Mouse (Mus musculus): ENCODE results near the gene Sds. TPM values are rescaled to one million over a fixed set of nuclear protein-coding genes. Genes with fewer than 3 reads are reported as not detected.

Gene Sds
- total RNA-seq, 2 experiments from 2014 or later: not detected

DNA sequence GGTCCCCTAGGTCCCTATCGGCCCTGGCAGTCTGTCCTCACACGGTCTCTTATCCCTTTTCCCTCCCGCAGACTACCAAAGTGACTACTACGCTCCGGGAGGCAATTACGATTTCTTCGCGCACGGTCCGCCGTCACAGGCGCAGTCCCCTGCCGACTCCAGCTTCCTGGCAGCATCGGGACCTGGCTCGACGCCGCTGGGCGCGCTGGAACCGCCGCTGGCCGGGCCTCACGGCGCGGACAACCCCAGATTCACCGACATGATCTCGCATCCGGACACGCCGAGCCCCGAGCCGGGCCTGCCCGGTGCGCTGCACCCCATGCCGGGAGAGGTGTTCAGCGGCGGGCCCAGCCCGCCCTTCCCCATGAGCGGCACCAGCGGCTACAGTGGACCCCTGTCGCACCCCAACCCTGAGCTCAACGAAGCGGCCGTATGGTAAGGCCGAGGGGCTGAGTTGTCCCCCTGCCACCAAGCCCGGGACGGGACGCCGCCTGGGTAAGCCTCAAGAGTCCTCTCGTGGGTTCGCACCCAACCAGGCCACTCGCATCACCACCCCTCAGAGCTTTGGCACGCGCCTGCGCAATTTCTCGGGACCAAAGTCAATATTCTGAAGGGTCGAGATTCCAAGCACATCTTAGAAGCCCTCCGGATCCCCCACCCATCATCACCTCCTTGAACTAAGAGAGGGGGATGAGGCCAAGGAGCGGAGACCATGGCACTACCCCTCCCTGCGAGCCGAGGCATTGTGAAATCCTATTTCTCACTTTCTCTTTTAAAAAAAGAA, 36.2 kb upstream of the Sds start:
- DNase-seq (ENCODE audit: low spot score in 2 of 2): no peak

DNA sequence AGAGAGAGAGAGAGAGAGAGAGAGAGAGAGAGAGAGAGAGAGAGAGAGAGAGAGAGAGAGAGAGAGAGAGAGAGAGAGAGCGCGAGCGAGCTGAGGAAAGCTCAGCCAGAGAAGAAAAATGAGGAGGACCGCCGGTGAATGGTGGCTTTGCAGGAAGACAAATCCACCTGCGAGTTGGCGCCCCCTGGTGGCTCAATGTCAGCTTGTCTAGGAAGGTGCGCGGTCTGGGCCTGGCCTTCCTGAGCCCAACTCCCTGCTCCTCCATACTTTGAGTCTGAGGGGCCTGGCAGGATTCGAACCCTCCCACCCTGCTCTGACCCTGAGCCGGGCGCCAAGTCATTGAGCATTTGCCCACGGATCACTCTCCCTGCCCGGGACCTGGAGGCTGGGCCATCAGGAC, 35.6 kb upstream of the Sds start:
- DNase-seq (ENCODE audit: low spot score in 2 of 2): peak; percentile 91 to 99

DNA sequence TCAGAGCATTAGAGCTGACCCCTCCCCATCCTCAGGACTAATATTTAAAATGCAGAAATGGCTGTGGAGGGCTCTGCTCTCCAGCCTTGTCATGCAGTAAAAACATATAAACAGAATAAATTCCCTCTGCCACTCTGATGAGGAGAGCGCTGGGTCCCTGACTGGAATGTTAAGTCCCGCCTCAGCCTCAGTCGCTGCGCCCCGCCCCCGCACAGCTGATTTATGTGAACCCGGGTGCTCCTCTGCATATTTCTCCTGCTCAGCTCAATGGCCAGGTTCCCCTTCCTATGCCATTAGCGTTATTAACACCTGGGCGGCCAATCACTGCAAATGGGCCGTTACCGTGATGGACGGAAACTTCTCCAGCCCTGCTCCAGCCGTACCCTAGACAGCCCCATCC, 29.0 kb upstream of the Sds start:
- DNase-seq (ENCODE audit: low spot score in 2 of 2): no peak

DNA sequence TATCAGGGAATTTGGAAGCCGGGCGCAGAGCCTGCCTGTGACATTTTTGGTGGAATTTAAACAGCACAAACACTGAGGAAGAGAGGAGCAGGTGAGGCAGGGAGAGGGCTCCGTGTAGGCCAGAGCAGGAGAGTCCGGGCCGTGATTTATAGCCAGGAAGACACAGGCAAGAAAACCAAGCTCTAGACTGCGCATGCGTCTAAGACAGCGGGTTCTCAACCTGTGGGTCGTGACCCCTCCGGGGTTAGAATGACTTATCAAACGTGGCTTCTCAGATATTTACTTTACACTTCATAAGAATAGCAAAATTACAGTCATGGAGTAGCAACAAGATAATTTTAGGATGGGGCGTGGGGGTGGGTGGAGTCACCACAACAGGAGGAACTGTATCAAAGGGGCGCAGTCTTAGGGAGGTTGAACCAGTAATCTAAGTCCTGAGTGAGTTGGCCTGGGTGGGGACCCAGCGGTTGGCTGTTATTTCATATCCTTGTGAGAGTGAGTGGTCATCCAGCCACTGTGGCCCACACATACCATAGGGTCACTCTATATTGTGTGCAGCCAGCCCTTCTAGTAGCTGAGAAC, 21.5 kb upstream of the Sds start:
- no peak for DNase-seq (ENCODE audit: low spot score in 2 of 2)

DNA sequence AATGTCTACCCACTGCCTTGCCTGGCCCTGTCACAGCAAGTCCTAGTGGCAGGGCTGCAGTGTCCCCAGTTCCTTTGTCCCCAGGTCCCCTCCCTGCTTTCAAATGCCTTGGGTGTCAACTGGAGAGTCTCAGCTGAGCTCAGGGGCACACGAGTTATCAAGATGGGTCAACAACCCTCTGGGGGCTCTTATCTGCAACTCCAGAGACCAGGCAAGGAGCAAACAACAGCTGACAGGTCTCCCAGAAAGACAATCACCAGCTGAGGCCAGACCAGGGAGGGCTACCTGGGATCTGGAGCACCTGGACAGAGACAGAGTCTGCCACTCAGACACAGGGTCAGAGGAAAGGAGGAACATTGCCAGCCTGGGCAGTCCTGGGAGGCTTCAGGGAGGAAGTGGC, 20.1 kb upstream of the Sds start:
- no peak for DNase-seq (ENCODE audit: low spot score in 2 of 2)

DNA sequence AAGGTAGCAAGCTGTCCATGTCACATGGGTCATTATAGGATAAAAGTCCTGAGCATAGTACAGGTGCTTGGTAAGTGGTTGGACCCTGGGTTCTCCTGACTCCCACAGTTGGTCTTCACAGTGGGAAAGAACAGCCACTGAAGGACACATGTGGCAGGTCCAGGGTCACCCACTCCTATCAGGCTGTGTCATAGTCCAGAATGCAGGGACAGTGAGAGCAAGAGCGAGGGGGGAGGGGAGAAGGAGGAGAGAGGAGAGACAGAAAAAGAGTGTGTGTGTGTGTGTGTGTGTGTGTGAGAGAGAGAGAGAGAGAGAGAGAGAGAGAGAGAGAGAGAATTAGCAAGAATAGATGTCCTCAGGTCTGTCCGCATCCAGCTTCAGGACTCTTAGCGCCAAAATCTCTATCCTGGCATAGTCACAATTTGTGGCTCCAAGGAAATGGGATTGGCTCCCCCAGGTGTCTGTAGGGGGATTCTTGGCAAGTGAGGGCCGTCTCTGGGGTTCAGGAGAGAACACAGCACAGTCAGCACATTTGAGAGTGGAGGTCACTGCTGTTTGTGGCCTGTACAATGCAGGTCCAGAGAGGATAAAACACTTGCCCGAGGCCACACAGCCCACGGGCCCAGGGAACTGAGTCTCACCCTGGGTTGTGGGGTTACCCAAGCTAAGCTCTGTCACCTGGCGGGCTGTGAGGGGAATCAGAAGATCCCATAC, 19.3 kb upstream of the Sds start:
- DNase-seq (ENCODE audit: low spot score in 2 of 2): no peak

DNA sequence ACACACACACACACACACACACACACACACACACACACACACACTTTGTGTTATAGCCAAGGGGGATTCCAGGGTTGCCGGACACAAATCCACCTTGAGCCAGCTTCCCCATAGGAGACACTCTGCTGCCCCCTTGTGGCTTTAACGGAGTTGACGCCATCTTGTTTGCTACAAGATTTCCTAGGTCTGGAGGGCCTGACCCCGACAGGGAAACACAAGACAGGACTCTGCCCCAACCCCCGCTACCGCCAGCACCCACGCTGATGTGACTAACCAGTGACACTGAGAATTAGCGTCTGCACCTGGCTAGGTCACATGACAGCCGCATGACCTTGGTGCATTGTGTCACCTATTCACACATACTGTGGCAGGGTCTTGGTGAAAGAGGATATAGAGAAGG, 18.7 kb upstream of the Sds start:
- DNase-seq (ENCODE audit: low spot score in 2 of 2): peak; percentile 50 to 73

DNA sequence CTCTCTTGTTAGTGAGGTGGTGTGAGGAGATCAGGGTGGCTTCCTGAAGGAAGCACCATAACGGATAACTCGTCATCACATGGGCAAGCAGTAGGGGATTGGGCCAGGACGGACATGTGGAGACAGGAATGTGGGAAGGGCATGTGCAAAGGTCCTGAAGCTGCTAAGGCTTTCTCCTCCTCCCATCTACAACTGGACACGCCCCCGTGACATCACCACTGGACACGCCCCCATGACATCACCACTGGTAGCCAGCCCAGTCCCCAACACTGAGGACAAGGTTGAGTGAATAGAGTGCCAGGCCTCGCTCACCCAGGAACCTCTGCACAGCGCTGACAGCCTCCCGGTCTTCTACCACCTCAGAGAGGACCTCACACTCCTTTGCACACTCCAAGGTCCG, 17.2 kb upstream of the Sds start:
- no peak for DNase-seq (ENCODE audit: low spot score in 2 of 2)

DNA sequence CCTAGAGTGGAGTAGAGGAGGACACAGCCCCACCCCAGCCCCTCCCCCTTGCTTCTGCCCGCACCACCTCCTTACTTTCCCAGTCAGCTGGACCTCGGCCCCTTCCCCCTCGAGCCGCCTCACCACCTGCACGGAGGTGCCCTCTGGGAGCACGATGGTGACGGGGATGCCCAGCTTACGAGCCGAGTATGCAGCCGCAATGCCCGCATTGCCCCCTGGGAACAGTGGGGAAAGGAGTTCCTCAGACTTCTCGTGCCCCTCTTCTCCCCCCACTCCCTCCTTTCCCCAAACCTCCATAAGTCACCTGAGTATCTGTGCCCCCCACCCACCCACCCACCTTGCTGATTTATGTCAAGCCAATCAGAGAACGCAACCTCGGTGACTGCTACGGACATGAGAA, 14.4 kb upstream of the Sds start:
- DNase-seq (ENCODE audit: low spot score in 2 of 2): no peak

DNA sequence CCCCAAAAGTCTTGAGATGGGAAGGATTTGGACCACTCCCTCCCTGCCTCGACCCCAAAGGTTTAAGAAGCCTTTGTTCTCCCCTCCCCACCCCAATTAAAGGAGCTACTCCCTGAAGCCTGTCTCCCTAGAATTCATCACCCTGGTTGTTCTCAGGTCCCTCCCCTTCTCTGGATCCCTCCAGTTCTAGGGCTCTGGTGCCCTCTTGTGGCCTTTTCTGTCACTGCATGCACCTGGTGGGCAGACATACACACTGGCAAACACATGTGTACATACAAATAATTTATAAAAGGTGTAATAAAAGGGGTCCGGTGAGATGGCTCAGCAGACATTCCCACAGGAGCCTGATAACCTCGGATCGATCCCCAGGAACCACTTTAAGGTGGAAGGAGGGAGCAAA, 12.0 kb upstream of the Sds start:
- DNase-seq (ENCODE audit: low spot score in 2 of 2): no peak

DNA sequence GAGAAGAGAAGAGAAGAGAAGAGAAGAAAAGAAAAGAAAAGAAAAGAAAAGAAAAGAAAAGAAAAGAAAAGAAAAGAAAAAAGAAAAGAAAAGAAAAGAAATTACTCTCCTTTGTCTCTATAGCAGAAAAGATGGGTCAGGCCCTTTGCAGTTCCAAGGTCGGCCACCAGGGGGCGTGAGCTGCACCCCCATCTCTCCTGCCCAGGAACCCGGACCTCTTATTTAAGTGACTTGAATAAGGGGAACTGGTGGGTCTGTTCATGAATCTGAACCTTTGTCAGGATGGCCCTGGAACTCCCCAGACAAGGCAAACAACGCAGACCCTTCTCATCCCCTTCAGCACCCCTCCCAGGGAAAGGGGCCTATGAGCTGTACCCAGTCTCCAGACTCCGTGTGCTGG, 11.3 kb upstream of the Sds start:
- no peak for DNase-seq (ENCODE audit: low spot score in 2 of 2)

DNA sequence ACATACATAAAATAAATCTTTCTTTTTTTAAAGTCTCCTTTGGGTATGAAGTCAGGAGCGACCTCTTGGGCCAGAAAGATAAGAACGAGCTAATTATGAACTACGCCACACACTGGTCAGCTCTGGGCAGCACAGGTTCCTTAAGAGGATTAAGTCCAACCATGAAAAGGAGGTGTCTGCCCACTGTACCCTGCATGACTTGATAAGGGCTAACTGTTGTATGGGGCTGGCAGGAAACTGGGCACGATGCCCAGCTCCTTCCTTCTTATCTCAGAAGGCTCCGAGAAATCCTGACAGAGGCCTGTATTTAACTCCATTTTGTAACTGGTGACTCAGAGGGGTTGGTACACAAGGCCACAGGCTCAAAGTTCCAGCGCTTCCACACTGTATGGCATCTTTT, 10.5 kb upstream of the Sds start:
- no peak for DNase-seq (ENCODE audit: low spot score in 2 of 2)

DNA sequence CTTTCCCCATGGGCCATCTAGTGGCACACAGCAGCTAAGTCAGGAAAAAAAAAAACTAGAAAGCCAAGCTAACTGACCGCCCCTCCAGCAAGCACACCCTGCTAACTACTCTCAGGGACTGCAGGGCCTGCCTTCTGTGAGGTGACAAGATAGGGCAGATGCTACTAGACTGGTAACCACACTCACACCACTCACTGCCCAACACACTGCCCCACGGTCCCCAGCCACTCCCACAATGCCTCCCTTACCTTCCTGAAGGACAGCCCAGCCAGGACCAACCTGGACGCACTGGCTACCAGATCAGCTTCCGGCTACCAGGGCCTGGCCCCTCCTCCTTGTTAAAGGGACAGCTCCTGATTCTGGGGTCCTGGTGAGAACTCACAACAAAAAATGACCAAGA, 9.3 kb upstream of the Sds start:
- no peak for DNase-seq (ENCODE audit: low spot score in 2 of 2)

DNA sequence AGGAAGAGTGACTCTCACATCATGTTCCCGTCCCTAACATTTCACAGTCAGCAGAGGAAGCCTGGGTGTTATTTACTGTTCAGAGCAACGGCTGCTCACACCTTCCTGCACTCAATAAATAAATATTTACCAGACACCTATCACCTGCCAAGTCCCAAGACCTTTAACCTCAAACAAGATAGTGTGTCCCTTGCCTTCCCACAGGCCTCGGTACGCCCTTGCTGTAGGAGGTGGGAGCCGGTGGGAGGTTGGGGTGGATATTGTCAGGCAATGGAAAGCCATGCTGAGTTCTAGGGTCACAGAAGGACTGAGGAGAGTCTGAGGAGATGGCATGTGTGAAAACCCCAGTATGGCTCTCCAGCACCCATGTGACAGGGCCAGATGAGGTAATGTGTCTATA, 8.0 kb upstream of the Sds start:
- DNase-seq (ENCODE audit: low spot score in 2 of 2): no peak

DNA sequence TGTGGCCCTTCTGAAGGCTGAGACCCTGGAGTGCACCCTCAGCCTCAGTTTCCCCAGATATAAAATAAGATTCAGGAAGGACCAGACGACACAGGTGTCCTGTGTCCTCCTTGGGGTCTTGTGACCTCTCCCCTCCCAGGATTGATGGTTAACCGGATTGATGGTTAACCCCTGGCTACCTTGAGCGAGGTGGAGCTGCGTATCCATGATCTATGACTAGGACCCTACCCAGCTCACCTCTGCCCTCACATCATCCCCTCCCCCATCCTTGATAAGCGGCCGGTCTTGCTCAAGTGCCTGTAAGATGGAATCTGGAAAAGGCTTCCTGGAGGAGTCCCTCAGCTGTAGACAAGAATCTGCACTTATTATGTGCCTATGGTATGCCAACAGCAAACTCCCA, 7.5 kb upstream of the Sds start:
- DNase-seq (ENCODE audit: low spot score in 2 of 2): no peak

DNA sequence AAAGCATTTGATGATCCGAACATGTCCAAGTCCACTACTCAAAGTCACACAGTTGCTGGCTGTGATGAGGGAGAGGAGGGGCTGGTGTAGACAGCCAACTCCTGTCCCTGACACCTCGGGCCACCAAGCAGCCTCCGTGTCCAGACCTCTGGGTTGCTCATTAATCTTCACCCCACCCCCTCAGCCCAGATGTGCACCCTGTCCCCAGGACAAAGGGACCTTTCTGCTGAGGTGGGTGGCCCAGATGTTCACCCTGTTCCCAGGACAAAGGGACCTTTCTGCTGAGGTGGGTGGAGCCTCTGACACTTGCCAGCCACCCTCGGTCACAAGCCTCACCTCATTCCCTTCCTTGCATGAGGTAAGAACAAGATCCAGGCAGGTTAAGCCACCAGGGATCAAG, 4.8 kb upstream of the Sds start:
- no peak for DNase-seq (ENCODE audit: low spot score in 2 of 2)

DNA sequence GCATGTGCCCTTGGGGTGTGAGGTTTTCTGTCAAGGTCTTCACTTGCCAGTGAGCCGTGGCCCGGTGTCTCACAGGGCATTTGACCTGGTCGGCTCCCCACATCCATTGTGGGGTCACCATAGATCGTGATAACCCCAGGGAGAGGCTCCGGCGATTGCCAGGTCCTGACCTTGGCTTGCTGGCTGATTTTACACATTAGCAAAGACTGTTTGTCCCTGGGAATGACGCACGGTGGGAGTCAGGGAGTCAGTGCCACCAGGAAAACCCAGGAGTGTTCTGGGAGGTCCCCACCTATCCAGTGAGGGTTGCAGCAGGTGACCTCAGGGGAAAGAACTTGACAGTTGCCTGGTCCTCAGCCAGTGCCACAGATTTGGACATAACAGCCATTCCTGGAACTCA, 3.6 kb upstream of the Sds start, which contains the start of gene Sdsl:
TSS of gene Sdsl (minus strand) at position 41 of the 400 bp plus-strand sequence.
- no peak for DNase-seq (ENCODE audit: low spot score in 2 of 2)

DNA sequence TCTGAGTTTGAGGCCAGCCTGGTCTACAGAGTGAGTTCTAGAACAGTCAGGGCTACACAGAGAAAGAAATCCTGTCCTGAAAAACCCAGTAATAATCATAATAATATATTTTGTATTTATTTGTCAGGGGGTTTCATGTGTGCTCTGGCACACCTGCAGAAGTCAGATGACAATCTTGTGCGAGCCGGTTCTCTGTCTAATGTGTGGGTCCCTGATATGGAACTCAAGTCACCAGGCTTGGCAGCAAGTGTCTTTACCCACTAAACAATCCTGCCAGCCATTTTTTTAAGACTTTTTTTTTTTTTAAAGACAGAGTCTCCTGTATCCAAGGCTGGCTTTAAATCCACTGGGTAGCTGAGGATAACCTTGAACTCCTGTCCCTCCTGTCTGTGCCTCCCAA, 3.0 kb upstream of the Sds start:
- DNase-seq (ENCODE audit: low spot score in 2 of 2): no peak

DNA sequence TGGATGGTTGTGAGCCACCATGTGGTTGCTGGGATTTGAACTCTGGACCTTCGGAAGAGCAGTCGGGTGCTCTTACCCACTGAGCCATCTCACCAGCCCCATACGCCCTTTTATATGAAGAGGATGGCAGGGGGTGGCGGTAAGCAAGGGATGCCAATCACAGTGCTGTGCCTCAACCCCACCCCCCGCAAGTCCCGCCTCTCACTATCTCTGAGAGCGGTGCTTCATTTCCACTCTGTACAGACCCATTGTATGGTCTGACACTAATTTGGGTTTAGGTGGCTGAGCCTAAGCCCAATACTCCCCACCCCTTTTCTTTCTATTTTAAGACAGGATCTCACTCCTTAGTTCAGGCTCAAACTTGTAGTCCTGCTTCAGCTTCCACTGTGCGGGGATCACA, 465 bp upstream of the Sds start:
- DNase-seq (ENCODE audit: low spot score in 2 of 2): no peak

DNA sequence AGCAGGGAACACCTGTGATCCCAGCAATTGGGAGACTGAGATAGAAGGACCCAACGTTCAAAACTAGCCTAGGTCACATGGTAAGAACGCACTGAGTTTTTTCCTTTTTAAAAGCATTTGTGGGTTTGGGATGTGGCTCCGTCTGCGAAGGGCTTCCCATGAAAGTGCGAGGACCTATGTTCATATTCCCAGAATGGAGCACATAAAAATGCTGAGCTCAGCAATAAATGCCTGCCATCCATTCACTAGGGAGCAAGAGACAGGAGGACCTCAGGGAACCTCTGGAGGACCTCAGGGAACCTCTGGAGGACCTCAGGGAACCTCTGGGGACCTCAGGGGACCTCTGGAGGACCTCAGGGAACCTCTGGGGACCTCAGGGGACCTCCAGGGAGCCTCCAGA, 1.7 kb downstream of the Sds start:
- no peak for DNase-seq (ENCODE audit: low spot score in 2 of 2)

DNA sequence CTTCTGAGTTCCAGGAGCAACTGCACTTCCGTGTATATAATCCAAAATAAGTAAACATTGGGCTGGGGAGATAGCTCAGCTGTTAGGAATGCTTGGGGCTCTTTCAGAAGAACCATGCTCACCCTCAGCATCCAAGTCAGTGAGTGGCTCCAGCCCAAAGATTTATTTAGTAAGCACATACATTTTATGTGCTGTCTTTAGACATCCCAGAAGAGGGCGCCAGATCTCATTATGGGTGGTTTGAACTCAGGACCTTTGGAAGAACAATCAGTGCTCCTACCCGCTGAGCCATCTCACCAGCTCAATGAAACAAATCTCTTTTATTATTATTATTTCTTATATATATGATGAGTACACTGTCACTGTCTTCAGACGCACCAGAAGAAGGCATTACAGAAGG, 3.2 kb downstream of the Sds start:
- no peak for DNase-seq (ENCODE audit: low spot score in 2 of 2)

DNA sequence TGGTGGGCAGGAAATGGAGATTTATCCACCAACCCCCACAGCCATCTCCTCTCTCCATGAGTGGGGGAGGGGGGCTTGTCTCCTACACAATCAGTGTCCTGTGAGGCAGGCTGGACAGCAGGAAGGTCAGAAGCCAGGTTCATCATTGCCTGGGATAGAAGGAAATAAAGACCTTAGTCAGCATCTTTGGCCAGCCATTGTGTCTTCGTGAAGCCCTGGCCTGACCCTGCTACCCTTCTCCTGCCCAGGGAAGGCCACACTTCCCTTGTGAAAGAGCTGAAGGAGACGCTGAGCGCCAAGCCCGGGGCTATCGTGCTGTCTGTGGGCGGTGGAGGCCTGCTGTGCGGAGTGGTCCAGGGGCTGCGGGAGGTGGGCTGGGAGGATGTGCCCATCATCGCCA, 4.9 kb downstream of the Sds start:
- DNase-seq (ENCODE audit: low spot score in 2 of 2): no peak

DNA sequence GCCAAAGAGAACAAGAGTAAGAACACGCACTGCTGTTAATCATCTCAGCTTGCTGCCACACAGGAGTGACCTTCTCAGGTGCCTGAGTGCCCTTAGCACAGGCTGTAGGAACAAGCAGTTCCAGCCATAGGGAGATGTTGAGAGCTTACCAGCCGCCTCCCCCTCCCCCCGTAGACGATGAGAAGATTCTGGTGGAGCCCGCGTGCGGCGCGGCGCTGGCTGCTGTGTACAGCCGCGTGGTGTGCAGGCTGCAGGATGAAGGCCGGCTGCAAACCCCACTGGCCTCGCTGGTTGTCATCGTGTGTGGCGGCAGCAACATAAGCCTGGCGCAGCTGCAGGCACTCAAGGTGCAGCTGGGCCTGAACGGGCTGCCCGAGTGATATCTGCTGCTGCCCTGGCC, 7.1 kb downstream of the Sds start:
- no peak for DNase-seq (ENCODE audit: low spot score in 2 of 2)
